Mouse (Mus musculus): ENCODE data around the gene Glrx2.
A peak's percentile ranks its signal among the peaks of the same experiment; 100 is the strongest.

The Glrx2 gene

GRCm38 (mm10) chr1:143742186-143742585 is 26.0 kb downstream of the Glrx2 start:
- no peak for DNase-seq (ENCODE audit: low read depth, low spot score)

GRCm38 (mm10) chr1:143745871-143746270 is 29.7 kb downstream of the Glrx2 start:
- no peak for DNase-seq (ENCODE audit: low read depth, low spot score)

- DNase-seq (ENCODE audit: low read depth, low spot score): no peak
Measured at GRCm38 (mm10) chr1:143762159-143762558, 46.0 kb downstream of the Glrx2 start.

- no peak for DNase-seq (ENCODE audit: low read depth, low spot score)
Measured at GRCm38 (mm10) chr1:143764443-143764842, 48.3 kb downstream of the Glrx2 start.

- DNase-seq (ENCODE audit: low read depth, low spot score): no peak
Measured at GRCm38 (mm10) chr1:143765801-143766200, 49.7 kb downstream of the Glrx2 start.

- no peak for DNase-seq (ENCODE audit: low read depth, low spot score)
Measured at GRCm38 (mm10) chr1:143766238-143766637, 50.1 kb downstream of the Glrx2 start.

- DNase-seq (ENCODE audit: low read depth, low spot score): no peak
Measured at GRCm38 (mm10) chr1:143770444-143771109, 54.4 kb downstream of the Glrx2 start.

GRCm38 (mm10) chr1:143773082-143773481 is 56.9 kb downstream of the Glrx2 start:
- no peak for DNase-seq (ENCODE audit: low read depth, low spot score)

- DNase-seq (ENCODE audit: low read depth, low spot score): no peak
Measured at GRCm38 (mm10) chr1:143773909-143774308, 57.8 kb downstream of the Glrx2 start.

GRCm38 (mm10) chr1:143776446-143777411 is 60.6 kb downstream of the Glrx2 start, which contains the start of the genes Trove2 and Uchl5:
Gene Trove2, minus strand, starts transcription at chr1:143777068.
Gene Uchl5, plus strand, starts transcription at chr1:143777272.
- peak; percentile 97 for DNase-seq (ENCODE audit: low read depth, low spot score)

GRCm38 (mm10) chr1:143777558-143778218 is 61.5 kb downstream of the Glrx2 start:
- DNase-seq (ENCODE audit: low read depth, low spot score): peak; percentile 10

GRCm38 (mm10) chr1:143788584-143789227 is 72.6 kb downstream of the Glrx2 start:
- DNase-seq (ENCODE audit: low read depth, low spot score): no peak

Data from skeletal muscle tissue, adult 2 months (tissue).